Mouse (Mus musculus) heart, postnatal 0 days (tissue): Measurements from ENCODE around the gene Larp7. TPM values are rescaled to one million over a fixed set of nuclear protein-coding genes. Genes with fewer than 3 reads are reported as not detected.

Experiments used
- ATAC-seq: fragments of 200-750 bp; cut with Nextera tagmentation; 2 replicates; pipeline ENCODE4 v1.8.0; 2017; ENCODE audit warnings: low read depth, moderate number of reproducible peaks, moderate library complexity; ENCODE audit not compliant: insufficient read depth
- DNase-seq: peaks from one replicate; pipeline ENCODE4 v3.0.0-alpha.2; 2016; ENCODE audit warnings: low spot score
- H3K27ac ChIP-seq: fragments of 300-500 bp; sonication (generic); 2 replicates; pipeline ENCODE4 v1.5.1; 2014; ENCODE audit warnings: low read depth, mild to moderate bottlenecking
- H3K27me3 ChIP-seq: fragments of 300-500 bp; sonication (generic); 2 replicates; pipeline ENCODE4 v1.6.1; 2014; ENCODE audit warnings: low read length, mixed read lengths; ENCODE audit not compliant: control insufficient read depth, insufficient read depth
- H3K36me3 ChIP-seq: fragments of 300-500 bp; sonication (generic); replicated peaks from 2 replicates; pipeline ENCODE4 v1.6.1; 2014; ENCODE audit warnings: low read length, mixed read lengths; ENCODE audit not compliant: control insufficient read depth, insufficient read depth
- H3K4me1 ChIP-seq: fragments of 300-500 bp; sonication (generic); 2 replicates; pipeline ENCODE4 v1.6.1; 2014; ENCODE audit warnings: antibody characterized with exemption; ENCODE audit not compliant: control insufficient read depth, insufficient read depth
- H3K4me2 ChIP-seq: fragments of 300-500 bp; sonication (generic); 2 replicates; pipeline ENCODE4 v1.6.1; 2014; ENCODE audit warnings: low read depth, mild to moderate bottlenecking, low read length, moderate library complexity
- H3K4me3 ChIP-seq: fragments of 300-500 bp; sonication (generic); 2 replicates; pipeline ENCODE4 v1.5.1; 2014; ENCODE audit warnings: low read depth, low read length
- H3K9ac ChIP-seq: fragments of 300-500 bp; sonication (generic); replicated peaks from 2 replicates; pipeline ENCODE4 v1.6.1; 2014; ENCODE audit warnings: low read depth, low read length, mixed read lengths
- H3K9me3 ChIP-seq: fragments of 300-500 bp; sonication (generic); replicated peaks from 2 replicates; pipeline ENCODE4 v1.6.1; 2016; ENCODE audit warnings: low read length; ENCODE audit not compliant: control insufficient read depth
- CTCF ChIP-seq: IDR thresholded peaks from 2 replicates; pipeline ENCODE4 v1.5.1; 2016; ENCODE audit warnings: antibody characterized with exemption, control low read depth, low read depth
- EP300 ChIP-seq: IDR thresholded peaks from 2 replicates; pipeline ENCODE4 v1.6.1; 2016; ENCODE audit warnings: antibody characterized with exemption, low read depth
- WGBS: fragments of 180-500 bp; shearing (Covaris S2); extraction: QIAGEN DNeasy Blood & Tissue Kit; methylation state at CpG from one replicate; pipeline ENCODE4 v1.1.7; 2014; 5-methylcytosine and 5-hydroxymethylcytosine counted together
- polyA plus RNA-seq: library from polyadenylated mRNA; unstranded; fragments of >200 nt; fragmentation: Nextera tagmentation; extraction: Ambion mirVana; gene quantifications from 2 replicates; pipeline ENCODE4 v1.2.1, GENCODE M21; 2015
- total RNA-seq: library from RNA; depleted of rRNA; stranded (reverse); fragments of >200 nt; gene quantifications from 2 replicates; pipeline ENCODE4 v1.2.3, GENCODE M21; 2014; ENCODE audit warnings: low replicate concordance

Larp7 gene
- total and polyA plus RNA-seq, 2 experiments from 2014 or later = 8.2 to 36.5 TPM

GRCm38 (mm10) chr3:127525188-127525819 lies 27.8 kb downstream of the Larp7 start:
- H3K36me3 ChIP-seq = no peaks in the 10 kb centered on the region
- H3K4me3 ChIP-seq = no peak overlapping the region
- H3K9ac ChIP-seq = no peak overlapping the region
- no peak for TF ChIP-seq CTCF
- TF ChIP-seq EP300 = no peak
- no peaks in the 10 kb centered on the region for H3K27me3 ChIP-seq
- ATAC-seq (peak; percentile 85), DNase-seq (peak; percentile 78)
- no peaks in the 10 kb centered on the region for H3K9me3 ChIP-seq
- H3K4me2 ChIP-seq = peak overlapping the region; percentile 24; the same call in 1 of the 2 replicates
- 27% methylated on average over 8 of the region's 8 CpGs for WGBS
- H3K4me1 ChIP-seq = peaks cover 18% of the 10 kb centered on the region; the same call in 1 of the 2 replicates
- H3K27ac ChIP-seq = peak overlapping the region; percentile 92

DNA sequence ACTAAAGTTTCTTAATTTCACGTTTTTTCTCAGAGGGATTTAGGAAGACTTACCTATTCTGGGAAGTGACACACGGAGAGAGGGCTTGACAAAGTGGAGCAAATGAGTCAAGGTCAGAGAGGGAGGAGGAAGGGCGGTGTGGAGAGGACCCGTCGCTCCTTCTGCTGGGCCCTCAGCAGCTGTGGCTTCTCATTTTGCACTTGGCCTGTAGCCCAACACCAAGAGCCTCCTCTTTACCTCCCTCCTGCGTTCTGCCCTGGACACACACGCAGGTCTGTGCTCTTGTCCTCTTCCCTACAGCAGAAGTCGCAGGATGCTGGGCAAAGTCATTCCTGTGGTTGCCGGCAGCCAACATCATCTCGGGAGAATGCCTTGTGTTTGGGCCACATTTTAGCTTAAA lies 32.0 kb downstream of the Larp7 start:
- Histone ChIP-seq H3K4me1 (peaks cover 14% of the 10 kb centered on the region; the same call in 1 of the 2 replicates), H3K4me2 (peak overlapping the region; percentile 16; the same call in 1 of the 2 replicates), H3K36me3 (no peaks in the 10 kb centered on the region), H3K27me3 (no peaks in the 10 kb centered on the region), H3K9me3 (no peaks in the 10 kb centered on the region), H3K27ac (peak overlapping the region; percentile 88), H3K4me3 (no peak overlapping the region), H3K9ac (no peak overlapping the region)
- ATAC-seq (peak; percentile 79), DNase-seq (peak; percentile 68)
- WGBS = 30% methylated on average over 10 of the region's 10 CpGs
- TF ChIP-seq CTCF (peak; percentile 51), EP300 (no peak)

DNA sequence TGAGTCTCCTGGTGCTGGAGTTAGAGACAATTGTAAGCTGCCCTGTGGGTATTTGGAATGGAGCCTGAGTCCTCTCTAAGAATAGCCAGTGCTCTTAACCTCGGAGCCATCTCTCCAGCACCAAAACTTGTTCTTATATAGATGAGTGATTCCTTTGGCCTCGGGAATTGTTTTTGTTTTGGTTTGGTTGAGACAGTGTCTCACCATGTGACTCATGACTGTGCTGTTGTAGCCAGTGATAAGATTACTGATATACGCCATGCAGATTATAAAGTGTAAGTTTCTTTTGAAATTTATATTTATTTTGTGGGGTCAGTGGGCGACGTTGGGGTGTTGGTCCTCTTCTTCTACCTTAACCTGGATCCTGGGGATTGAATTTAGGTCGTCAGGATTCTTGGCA lies 32.8 kb downstream of the Larp7 start:
- Histone ChIP-seq H3K27me3 (no peaks in the 10 kb centered on the region), H3K9me3 (no peaks in the 10 kb centered on the region), H3K36me3 (no peaks in the 10 kb centered on the region), H3K27ac (peak overlapping the region; percentile 88), H3K4me2 (no peak overlapping the region), H3K4me3 (no peak overlapping the region), H3K4me1 (peaks cover 14% of the 10 kb centered on the region; the same call in 1 of the 2 replicates), H3K9ac (no peak overlapping the region)
- ATAC-seq (no peak), DNase-seq (no peak)
- WGBS = 52% methylated on average over 6 of the region's 6 CpGs
- TF ChIP-seq CTCF (no peak), EP300 (no peak)

DNA sequence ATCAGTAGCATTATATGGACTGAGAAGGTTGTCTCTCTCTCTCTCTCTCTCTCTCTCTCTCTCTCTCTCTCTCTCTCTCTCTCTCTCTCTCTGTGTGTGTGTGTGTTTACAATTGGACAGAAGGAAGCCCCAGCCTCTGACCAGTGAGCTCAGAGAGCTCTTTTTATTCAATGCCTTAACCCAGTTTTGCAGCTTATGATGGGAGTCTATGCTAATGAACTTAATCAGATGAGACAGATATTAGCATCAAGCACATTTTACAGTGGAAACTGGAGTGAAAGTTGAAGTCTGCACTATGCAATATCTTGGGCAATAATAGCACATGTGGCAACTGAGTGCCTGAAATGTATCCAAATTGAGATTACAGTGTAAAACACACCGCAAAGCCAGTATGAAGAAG lies 37.9 kb downstream of the Larp7 start:
- no peak overlapping the region for H3K9ac ChIP-seq
- H3K9me3 ChIP-seq = no peaks in the 10 kb centered on the region
- DNase-seq (no peak), ATAC-seq (no peak)
- 93% methylated on average over 1 of the region's 1 CpGs for WGBS
- no peak overlapping the region for H3K4me3 ChIP-seq
- 0 out of 2 replicates have a peak, but pooled peaks cover 7% of the 10 kb centered on the region for H3K4me1 ChIP-seq
- no peak overlapping the region for H3K27ac ChIP-seq
- H3K27me3 ChIP-seq = no peaks in the 10 kb centered on the region
- TF ChIP-seq CTCF (no peak), EP300 (no peak)
- no peaks in the 10 kb centered on the region for H3K36me3 ChIP-seq
- H3K4me2 ChIP-seq = no peak overlapping the region

GRCm38 (mm10) chr3:127513699-127514098 lies 39.5 kb downstream of the Larp7 start:
- Histone ChIP-seq H3K4me3 (no peak overlapping the region), H3K36me3 (no peaks in the 10 kb centered on the region)
- ATAC-seq = no peak

GRCm38 (mm10) chr3:127512794-127513335 lies 40.3 kb downstream of the Larp7 start:
- no peak for DNase-seq
- no peak for ATAC-seq
- Histone ChIP-seq H3K27ac (no peak overlapping the region), H3K36me3 (no peaks in the 10 kb centered on the region), H3K9me3 (no peaks in the 10 kb centered on the region), H3K27me3 (no peaks in the 10 kb centered on the region), H3K4me1 (no peaks in the 10 kb centered on the region), H3K4me3 (no peak overlapping the region), H3K9ac (no peak overlapping the region), H3K4me2 (no peak overlapping the region)
- TF ChIP-seq EP300 (no peak), CTCF (no peak)
- WGBS = 72% methylated on average over 15 of the region's 15 CpGs

More at GRCm38 (mm10) chr3:127513699-127514098, 39.5 kb downstream of the Larp7 start:
- Histone ChIP-seq H3K4me1 (no peaks in the 10 kb centered on the region), H3K4me2 (no peak overlapping the region), H3K9me3 (no peaks in the 10 kb centered on the region), H3K27me3 (no peaks in the 10 kb centered on the region), H3K9ac (no peak overlapping the region), H3K27ac (no peak overlapping the region)
- DNase-seq = no peak
- 78% methylated on average over 2 of the region's 2 CpGs for WGBS
- no peak for TF ChIP-seq CTCF
- TF ChIP-seq EP300 = no peak
